Comparison of ENCODE assay signal across 11 mouse cellular contexts in the genomic region with DNA sequence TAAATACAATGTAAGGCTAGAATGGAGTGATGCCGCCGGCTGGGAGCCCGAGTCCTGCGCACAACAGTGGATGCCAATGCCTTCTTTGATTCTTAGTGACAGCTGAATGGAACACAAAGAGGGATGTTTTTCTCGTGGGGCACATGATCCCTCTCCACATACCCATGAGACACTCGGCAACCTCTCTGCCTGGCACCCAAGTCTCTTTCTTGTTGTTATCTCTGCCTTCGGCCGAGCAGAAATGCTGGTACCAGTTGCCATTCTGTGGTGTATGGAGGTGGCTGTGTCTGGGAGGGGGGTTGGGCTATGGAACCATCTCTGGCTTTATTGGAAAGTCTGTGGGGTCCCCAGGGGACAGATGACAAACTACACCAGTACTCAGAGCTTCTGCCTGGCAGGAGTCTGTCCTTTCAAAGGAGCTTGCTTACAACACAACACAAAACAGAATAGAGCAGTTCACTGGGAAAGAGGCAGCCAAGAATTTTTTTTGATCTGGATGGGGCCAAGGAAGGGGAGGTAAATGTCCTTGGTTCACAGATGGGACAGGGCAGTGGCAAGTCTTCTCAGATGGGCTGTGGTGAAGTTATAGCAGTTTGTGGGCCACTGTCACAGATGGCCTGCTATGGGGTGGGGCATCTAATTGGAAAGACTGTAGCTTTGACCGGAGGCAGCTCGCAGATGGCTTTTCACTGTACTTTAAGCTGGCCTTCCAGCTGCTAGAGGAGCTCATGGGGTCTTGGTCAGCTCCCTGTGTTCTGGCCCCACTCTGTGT.
DNase-seq lines count a peak whose midpoint lies in the region; ATAC-seq and TF ChIP-seq lines count a peak whose summit lies in the region.
"Had no signal": no experiment of that assay in that cellular context is flagged by ENCODE, and none has a peak within 500 bp of the region (broad histone marks: within the 10 kb centered on the region; RNA-seq: fewer than 3 reads in every experiment).

No protein-coding gene starts in this region.

- H3K4me3 ChIP-seq in cortical plate, adult 2 months (ENCODE audit: insufficient read depth, low read length), result no peak overlapping the region
- H3K4me3 ChIP-seq in hindbrain, embryonic 13.5 days, result no peak overlapping the region
- H3K4me3 ChIP-seq in neural tube, embryonic 12.5 days, result no peak overlapping the region
- H3K4me3 ChIP-seq: kidney, embryonic 15.5 days had no signal

- no peaks in the 10 kb centered on the region for H3K9me3 ChIP-seq in hindbrain, embryonic 13.5 days
- no peaks in the 10 kb centered on the region for H3K9me3 ChIP-seq in neural tube, embryonic 12.5 days
- H3K9me3 ChIP-seq: kidney, embryonic 15.5 days had no signal

- H3K27me3 ChIP-seq in hindbrain, embryonic 13.5 days, result no peaks in the 10 kb centered on the region
- no peaks in the 10 kb centered on the region for H3K27me3 ChIP-seq in neural tube, embryonic 12.5 days (replicated peaks)
- H3K27me3 ChIP-seq: kidney, embryonic 15.5 days had no signal

- H3K4me1 ChIP-seq in cortical plate, adult 2 months (ENCODE audit: control insufficient read depth, insufficient read depth, low read length), result peaks cover 1% of the 10 kb centered on the region; the same call in 1 of the 2 replicates
- peaks cover 48% of the 10 kb centered on the region for H3K4me1 ChIP-seq in hindbrain, embryonic 13.5 days (replicated peaks)
- peaks cover 20% of the 10 kb centered on the region for H3K4me1 ChIP-seq in neural tube, embryonic 12.5 days

- no peak for TF ChIP-seq CTCF in cortical plate, adult 2 months (IDR thresholded peaks at IDR 0.05; ENCODE audit: extremely low read depth, insufficient read depth, low read length)

- no peak for TF ChIP-seq POLR2A in cortical plate, adult 2 months (IDR thresholded peaks at IDR 0.05; ENCODE audit: extremely low read depth, insufficient read depth, low read length)

- no peaks in the 10 kb centered on the region for H3K36me3 ChIP-seq in hindbrain, embryonic 13.5 days
- no peaks in the 10 kb centered on the region for H3K36me3 ChIP-seq in neural tube, embryonic 12.5 days
- H3K36me3 ChIP-seq: kidney, embryonic 15.5 days had no signal

- no peak overlapping the region for H3K9ac ChIP-seq in hindbrain, embryonic 13.5 days
- no peak overlapping the region for H3K9ac ChIP-seq in neural tube, embryonic 12.5 days
- H3K9ac ChIP-seq: kidney, embryonic 15.5 days had no signal

- no peak overlapping the region for H3K4me2 ChIP-seq in hindbrain, embryonic 13.5 days
- H3K4me2 ChIP-seq in neural tube, embryonic 12.5 days (replicated peaks), result 0 out of 2 replicates have a peak overlapping the region, but pooled peaks have one; percentile 9
- H3K4me2 ChIP-seq: kidney, embryonic 15.5 days had no signal

- WGBS in hindbrain, embryonic 13.5 days, result 17% methylated on average over 10 of the region's 10 CpGs
- WGBS in neural tube, embryonic 12.5 days, result 42% methylated on average over 10 of the region's 10 CpGs

- H3K27ac ChIP-seq in cortical plate, adult 2 months (ENCODE audit: insufficient read depth, low read length), result peak overlapping the region; percentile 95
- H3K27ac ChIP-seq in hindbrain, embryonic 13.5 days, result peak overlapping the region; percentile 69
- H3K27ac ChIP-seq in neural tube, embryonic 12.5 days, result no peak overlapping the region
- H3K27ac ChIP-seq: kidney, embryonic 15.5 days had no signal

- peak; percentile 79 for ATAC-seq in hindbrain, embryonic 13.5 days (ENCODE audit: low FRiP score)
- peak; percentile 48 for ATAC-seq in neural tube, embryonic 12.5 days (ENCODE audit: low FRiP score, low read depth)
- no peak for ATAC-seq in erythroblast, adult 5-6 weeks (replicated peaks; ENCODE audit: low FRiP score, poor library complexity, severe bottlenecking)
- no peak for ATAC-seq in erythroid progenitor cell, adult 5-6 weeks (replicated peaks; ENCODE audit: low FRiP score, poor library complexity, severe bottlenecking)

- peak; percentile 19 to 53 for DNase-seq in layer of hippocampus, adult 18-20 months (ENCODE audit: low spot score in 2 of 2)
- DNase-seq in layer of hippocampus, adult 9-10 months (ENCODE audit: low spot score), result no peak
- no peak for DNase-seq in liver
- DNase-seq: adrenal gland, adult 2 months; embryo, embryonic 11 days had no signal

Comparison
In these comparisons a context has a peak if more than half of its experiments do, and no peak if none do; other contexts are left out.
1. DNase-seq: peak in layer of hippocampus, adult 18-20 months (2 of 2); none in layer of hippocampus, adult 9-10 months (single experiment) and liver (single experiment).
2. ATAC-seq: peak in hindbrain, embryonic 13.5 days (single experiment) and neural tube, embryonic 12.5 days (single experiment); none in erythroblast, adult 5-6 weeks (single experiment) and erythroid progenitor cell, adult 5-6 weeks (single experiment).